Mouse (Mus musculus): ENCODE results near the gene Atp1a2.

DNA sequence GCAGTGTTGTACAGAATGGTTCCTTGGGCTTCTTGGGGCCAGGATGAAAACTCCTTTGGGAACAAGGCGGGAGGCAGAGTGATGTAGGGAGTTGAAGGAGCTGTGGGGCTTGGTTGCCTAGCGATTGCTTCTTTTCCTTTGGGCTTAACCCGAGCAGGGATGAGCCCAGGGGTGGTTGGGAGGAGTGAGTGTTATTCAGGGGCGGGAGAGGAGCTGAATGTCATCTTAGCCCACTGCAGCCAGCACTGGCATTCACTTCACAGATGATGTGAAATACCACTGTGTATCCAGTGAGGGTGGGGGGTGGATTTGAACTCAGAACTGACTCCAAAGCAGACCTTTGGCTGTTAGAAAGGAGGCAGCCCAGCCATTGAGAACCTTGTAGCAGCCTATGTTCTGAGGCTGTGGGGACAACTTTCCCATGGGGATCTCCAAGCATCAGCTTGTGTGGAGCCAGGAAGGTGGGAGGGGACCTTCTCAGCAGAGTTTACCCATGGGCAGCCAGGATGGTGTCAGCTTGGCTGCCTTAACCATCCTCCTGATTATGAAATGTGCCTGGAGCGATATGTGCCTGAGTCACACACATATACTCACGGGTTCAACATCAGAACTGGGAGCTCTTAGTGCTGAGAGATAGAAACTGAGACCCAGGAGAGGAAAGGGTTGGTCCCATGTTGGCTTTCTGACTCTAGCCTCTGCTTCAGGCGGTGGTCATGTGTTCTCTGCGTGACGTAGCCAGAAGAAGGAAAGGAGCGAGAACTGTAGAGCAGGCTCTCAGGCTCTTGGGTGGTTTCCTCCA lies 15.9 kb upstream of the Atp1a2 start:
- TF ChIP-seq CTCF (IDR thresholded peaks at IDR 0.05) (no peak), EP300 (IDR thresholded peaks at IDR 0.05) (no peak)
